Mouse (Mus musculus): ENCODE results near the gene Mrpl32.

Gene Mrpl32

GRCm38 (mm10) chr13:14612926-14613529, at the start of gene Mrpl32, which contains the start of gene Psma2:
Gene Mrpl32 (minus strand): TSS chr13:14613165.
Gene Psma2 (plus strand): TSS chr13:14613240.
- peak; percentile 97 for DNase-seq (ENCODE audit: low spot score in 2 of 2)

GRCm38 (mm10) chr13:14649301-14649700, 36.3 kb upstream of the Mrpl32 start:
- no peak for DNase-seq (ENCODE audit: low spot score in 2 of 2)

GRCm38 (mm10) chr13:14639998-14640397, 27.0 kb upstream of the Mrpl32 start:
- no peak for DNase-seq (ENCODE audit: low spot score in 2 of 2)

- peak; percentile 95 to 96 for DNase-seq (ENCODE audit: low spot score in 2 of 2)
These were observed 17.0 kb upstream of the Mrpl32 start, which contains the start of gene AW209491 for GRCm38 (mm10) chr13:14629726-14630641. Gene AW209491 (plus strand): TSS chr13:14630154.

- DNase-seq (ENCODE audit: low spot score in 2 of 2) = peak; percentile 18 to 32
These were observed 5.8 kb upstream of the Mrpl32 start for GRCm38 (mm10) chr13:14618724-14619123.

GRCm38 (mm10) chr13:14613553-14613952, 588 bp upstream of the Mrpl32 start:
- no peak for DNase-seq (ENCODE audit: low spot score in 2 of 2)

GRCm38 (mm10) chr13:14612463-14612862, 502 bp downstream of the Mrpl32 start:
- DNase-seq (ENCODE audit: low spot score in 2 of 2) = no peak

GRCm38 (mm10) chr13:14607616-14608015, 5.3 kb downstream of the Mrpl32 start:
- DNase-seq (ENCODE audit: low spot score in 2 of 2) = no peak

- DNase-seq (ENCODE audit: low spot score in 2 of 2) = no peak
These were observed 10.2 kb downstream of the Mrpl32 start for GRCm38 (mm10) chr13:14602744-14603143.

GRCm38 (mm10) chr13:14580392-14580791, 32.6 kb downstream of the Mrpl32 start:
- DNase-seq (ENCODE audit: low spot score in 2 of 2) = no peak

GRCm38 (mm10) chr13:14574128-14574527, 38.8 kb downstream of the Mrpl32 start:
- no peak for DNase-seq (ENCODE audit: low spot score in 2 of 2)

GRCm38 (mm10) chr13:14561336-14561735, 51.6 kb downstream of the Mrpl32 start:
- DNase-seq (ENCODE audit: low spot score in 2 of 2) = no peak

Data from right cerebral cortex, postnatal 36 days (tissue).